Mouse (Mus musculus): Measurements from ENCODE around the gene Gm40193. TPM values are rescaled to one million over a fixed set of nuclear protein-coding genes. Genes with fewer than 3 reads are reported as not detected.

The Gm40193 gene
- polyA plus RNA-seq, 1 experiment from 2014 or later, result not detected

DNA sequence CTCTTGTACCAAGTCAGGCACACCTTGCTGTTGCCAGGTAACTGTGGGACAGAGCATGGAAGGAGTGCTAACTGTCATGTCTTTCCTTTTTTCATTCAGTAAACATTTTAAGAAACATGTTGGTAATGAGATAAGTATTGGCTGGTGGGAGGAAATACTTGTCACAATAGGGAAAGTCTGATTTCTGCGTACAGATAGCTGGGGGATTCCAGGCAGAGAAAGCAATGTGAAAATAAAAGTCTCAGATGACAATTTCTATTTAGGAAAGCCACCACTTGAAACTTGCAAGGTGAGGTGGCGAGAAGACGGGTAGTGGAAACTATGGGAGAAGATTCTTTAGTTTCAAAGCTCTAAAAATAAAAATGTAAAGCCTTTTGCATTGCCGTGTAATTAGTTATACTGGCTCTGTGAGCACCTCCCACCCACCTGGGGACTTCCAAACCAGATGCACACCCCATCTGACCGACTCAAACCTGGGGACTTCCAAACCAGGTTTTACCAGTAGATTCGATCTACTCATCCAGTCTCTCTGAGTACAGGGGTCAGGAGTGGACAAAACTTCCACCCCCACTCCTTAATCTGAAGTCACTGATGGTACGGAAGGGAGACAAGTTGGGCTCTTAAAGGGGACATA, 19.9 kb downstream of the Gm40193 start:
- no peaks in the 10 kb centered on the region for H3K36me3 ChIP-seq
- H3K27ac ChIP-seq, result no peak overlapping the region
- no peaks in the 10 kb centered on the region for H3K9me3 ChIP-seq
- no peak for DNase-seq (ENCODE audit: low spot score)
- WGBS, result 78% methylated on average over 7 of the region's 7 CpGs
- H3K4me3 ChIP-seq, result no peak overlapping the region
- peaks cover 24% of the 10 kb centered on the region; the same call in 1 of the 2 replicates for H3K27me3 ChIP-seq (ENCODE audit: insufficient read depth, poor library complexity, severe bottlenecking)
- H3K4me1 ChIP-seq (replicated peaks), result peaks cover 26% of the 10 kb centered on the region

DNA sequence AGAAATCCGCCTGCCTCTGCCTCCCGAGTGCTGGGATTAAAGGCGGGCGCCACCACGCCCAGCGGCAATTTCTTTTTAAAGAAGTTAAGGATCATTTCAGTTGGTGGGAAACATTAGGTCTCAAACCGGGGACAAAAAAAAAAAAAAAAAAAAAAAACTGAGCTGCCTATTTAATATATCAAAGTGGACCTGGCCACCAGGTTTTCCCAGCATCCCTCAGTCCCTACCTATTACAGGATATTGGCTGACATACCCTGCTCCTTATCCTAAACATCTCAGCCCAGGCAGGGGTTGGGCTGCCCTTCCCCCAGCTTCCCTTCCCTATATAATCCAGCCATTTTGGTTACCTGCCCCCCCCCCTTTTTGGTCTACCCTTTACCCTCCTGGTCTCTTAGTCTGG, 20.9 kb downstream of the Gm40193 start:
- H3K27me3 ChIP-seq (ENCODE audit: insufficient read depth, poor library complexity, severe bottlenecking), result peaks cover 24% of the 10 kb centered on the region; the same call in 1 of the 2 replicates
- H3K4me3 ChIP-seq, result no peak overlapping the region
- peaks cover 26% of the 10 kb centered on the region for H3K4me1 ChIP-seq (replicated peaks)
- H3K27ac ChIP-seq, result no peak overlapping the region
- DNase-seq (ENCODE audit: low spot score), result no peak
- WGBS, result 85% methylated on average over 7 of the region's 7 CpGs
- no peaks in the 10 kb centered on the region for H3K9me3 ChIP-seq
- H3K36me3 ChIP-seq, result no peaks in the 10 kb centered on the region

DNA sequence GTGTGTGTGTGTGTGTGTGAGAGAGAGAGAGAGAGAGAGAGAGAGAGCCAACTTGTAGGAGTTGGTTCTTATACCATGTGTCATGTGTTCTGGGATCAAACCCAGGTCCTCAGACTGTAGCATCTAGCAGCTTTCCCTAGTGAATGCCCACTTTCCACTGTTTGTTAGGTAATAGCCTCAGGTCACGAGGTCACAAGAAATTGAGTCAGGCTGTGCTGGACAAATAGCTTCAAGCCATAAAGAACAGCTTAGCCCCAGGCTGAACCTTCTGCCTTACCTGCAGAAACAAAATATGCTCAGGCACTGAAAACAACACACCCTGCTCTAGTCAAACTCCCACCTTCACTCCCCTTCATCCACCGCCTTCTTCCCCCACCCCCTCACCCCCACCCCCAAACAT, 21.5 kb downstream of the Gm40193 start:
- H3K4me3 ChIP-seq, result no peak overlapping the region
- H3K27me3 ChIP-seq (ENCODE audit: insufficient read depth, poor library complexity, severe bottlenecking), result peaks cover 24% of the 10 kb centered on the region; the same call in 1 of the 2 replicates
- WGBS, result 74% methylated on average over 2 of the region's 2 CpGs
- no peak for DNase-seq (ENCODE audit: low spot score)
- peaks cover 26% of the 10 kb centered on the region for H3K4me1 ChIP-seq (replicated peaks)
- H3K9me3 ChIP-seq, result no peaks in the 10 kb centered on the region
- H3K36me3 ChIP-seq, result no peaks in the 10 kb centered on the region
- H3K27ac ChIP-seq, result no peak overlapping the region

DNA sequence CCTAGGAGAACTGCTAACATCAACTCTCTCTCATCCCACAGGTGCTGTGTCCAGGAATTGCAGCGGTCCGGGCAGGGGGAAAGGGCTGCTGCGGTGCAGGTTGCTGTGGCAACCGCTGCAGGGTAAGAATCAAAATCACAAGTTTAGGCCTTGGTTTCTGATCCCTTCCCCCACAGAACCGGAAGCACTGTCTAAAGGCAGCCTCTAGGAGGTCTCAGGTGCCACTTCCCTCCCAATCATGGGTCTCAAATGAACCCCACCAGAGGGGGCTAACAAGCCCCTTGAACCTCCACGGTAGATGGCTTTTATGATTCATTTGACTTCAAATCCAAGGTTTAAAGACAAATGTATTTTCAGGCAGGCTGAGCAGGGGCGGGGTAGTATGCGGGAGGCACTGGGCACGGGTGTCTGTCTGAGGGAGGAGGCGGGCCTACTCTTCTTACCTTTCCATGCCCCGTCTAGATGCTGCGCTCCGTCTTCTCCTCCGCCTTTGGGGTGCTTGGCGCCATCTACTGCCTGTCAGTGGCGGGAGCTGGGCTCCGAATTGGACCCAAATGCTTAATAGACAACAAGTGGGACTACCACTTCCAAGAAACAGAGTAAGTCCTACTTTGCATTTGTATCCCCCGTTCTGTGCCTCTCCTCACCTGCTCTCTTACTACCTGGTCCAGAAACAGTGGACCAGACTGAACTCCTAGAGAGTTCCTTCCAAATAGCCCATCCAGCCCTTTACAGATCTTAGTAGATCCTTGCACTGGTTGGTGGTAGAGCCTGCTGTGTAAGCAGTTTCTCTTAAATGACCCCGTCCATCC, 22.8 kb downstream of the Gm40193 start:
- no peak overlapping the region for H3K27ac ChIP-seq
- peaks cover 26% of the 10 kb centered on the region for H3K4me1 ChIP-seq (replicated peaks)
- no peaks in the 10 kb centered on the region for H3K36me3 ChIP-seq
- H3K9me3 ChIP-seq, result no peaks in the 10 kb centered on the region
- peaks cover 32% of the 10 kb centered on the region for H3K27me3 ChIP-seq (ENCODE audit: insufficient read depth, poor library complexity, severe bottlenecking)
- peak overlapping the region; percentile 28 for H3K4me3 ChIP-seq
- 9% methylated on average over 19 of the region's 19 CpGs for WGBS
- peak; percentile 55 for DNase-seq (ENCODE audit: low spot score)

DNA sequence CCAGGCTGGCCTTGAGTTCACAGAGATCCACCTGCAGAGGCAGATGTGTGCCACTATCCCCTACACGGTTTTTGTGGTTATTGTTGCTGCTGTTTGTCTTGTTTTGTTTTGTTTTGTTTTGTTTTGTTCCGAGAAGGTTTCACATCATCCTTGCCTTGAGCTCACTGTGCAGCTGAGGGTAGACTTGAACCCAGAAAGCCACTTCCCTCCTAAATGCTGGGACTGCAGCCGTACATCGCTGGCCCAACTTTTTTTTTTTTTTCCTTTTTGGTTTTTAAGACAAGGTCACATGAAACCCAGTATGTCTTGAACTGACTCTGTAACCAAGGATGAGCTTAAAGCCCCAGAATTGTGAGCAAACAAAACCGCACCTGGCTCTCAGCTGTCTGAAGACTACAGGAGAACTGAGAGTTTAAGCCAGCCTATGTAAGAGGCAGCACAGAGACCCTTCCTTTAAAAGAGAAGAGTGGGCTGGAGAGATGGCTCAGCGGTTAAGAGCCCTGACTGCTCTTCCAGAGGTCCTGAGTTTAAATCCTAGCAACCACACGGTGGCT, 25.7 kb downstream of the Gm40193 start:
- H3K27me3 ChIP-seq (ENCODE audit: insufficient read depth, poor library complexity, severe bottlenecking), result peaks cover 30% of the 10 kb centered on the region
- no peaks in the 10 kb centered on the region for H3K36me3 ChIP-seq
- DNase-seq (ENCODE audit: low spot score), result no peak
- no peak overlapping the region for H3K4me3 ChIP-seq
- no peak overlapping the region for H3K27ac ChIP-seq
- H3K9me3 ChIP-seq, result no peaks in the 10 kb centered on the region
- WGBS, result 74% methylated on average over 7 of the region's 7 CpGs
- H3K4me1 ChIP-seq (replicated peaks), result peaks cover 14% of the 10 kb centered on the region

DNA sequence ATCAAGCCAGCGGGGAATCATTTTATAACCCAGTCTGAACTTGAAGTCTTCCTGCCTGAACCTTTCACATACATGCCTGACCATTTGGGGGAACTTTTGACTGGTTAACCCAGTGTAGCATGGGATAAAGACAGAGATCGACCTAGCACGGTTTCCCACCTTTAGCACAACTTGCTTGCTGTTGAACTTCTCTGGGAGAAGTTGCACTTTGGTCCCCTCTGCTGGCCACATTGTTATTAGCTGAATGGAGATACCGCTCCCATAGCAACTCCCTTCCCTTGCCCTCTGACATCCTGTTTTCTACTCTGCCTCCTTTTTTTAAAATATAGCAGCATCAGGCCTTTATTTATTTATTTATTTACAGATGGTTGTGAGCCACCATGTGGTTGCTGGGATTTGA, 26.4 kb downstream of the Gm40193 start:
- H3K27me3 ChIP-seq (ENCODE audit: insufficient read depth, poor library complexity, severe bottlenecking), result peaks cover 30% of the 10 kb centered on the region
- WGBS, result 28% methylated on average over 4 of the region's 4 CpGs
- H3K4me3 ChIP-seq, result no peak overlapping the region
- peaks cover 14% of the 10 kb centered on the region for H3K4me1 ChIP-seq (replicated peaks)
- H3K36me3 ChIP-seq, result no peaks in the 10 kb centered on the region
- H3K27ac ChIP-seq, result no peak overlapping the region
- DNase-seq (ENCODE audit: low spot score), result peak; percentile 55
- H3K9me3 ChIP-seq, result no peaks in the 10 kb centered on the region

DNA sequence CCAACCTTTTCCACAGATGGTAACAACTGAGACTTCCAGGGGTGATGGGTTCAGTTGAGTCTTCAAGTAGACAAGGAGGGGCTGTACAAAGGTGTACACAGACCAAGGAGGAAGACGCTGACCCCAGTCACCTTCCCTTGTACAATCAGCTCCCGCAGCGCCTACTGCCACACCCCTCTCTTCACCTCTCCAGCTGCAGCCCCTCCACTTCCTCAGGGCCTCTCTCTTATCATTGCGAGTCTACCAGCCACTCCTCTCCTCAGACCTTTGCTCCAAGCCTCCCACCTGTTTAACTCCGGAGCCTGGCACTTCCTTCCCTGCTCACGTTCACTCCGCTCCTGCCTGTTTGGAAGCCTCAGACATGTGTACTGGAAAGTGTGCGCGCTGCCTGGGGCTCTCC, 27.8 kb downstream of the Gm40193 start, which contains the start of gene Tm4sf5:
Tm4sf5 (plus strand) TSS at position 275 of the 400 bp plus-strand sequence.
- Histone ChIP-seq H3K9me3 (no peaks in the 10 kb centered on the region), H3K27ac (no peak within 1 kb of the TSS), H3K4me1 (replicated peaks) (peaks cover 6% of the 10 kb centered on the region), H3K4me3 (no peak within 1 kb of the TSS), H3K27me3 (ENCODE audit: insufficient read depth, poor library complexity, severe bottlenecking) (peaks cover 25% of the 10 kb centered on the region), H3K36me3 (no peaks in the 10 kb centered on the region)
- 73% methylated on average over 9 of the region's 9 CpGs for WGBS
- DNase-seq (ENCODE audit: low spot score), result no peak

DNA sequence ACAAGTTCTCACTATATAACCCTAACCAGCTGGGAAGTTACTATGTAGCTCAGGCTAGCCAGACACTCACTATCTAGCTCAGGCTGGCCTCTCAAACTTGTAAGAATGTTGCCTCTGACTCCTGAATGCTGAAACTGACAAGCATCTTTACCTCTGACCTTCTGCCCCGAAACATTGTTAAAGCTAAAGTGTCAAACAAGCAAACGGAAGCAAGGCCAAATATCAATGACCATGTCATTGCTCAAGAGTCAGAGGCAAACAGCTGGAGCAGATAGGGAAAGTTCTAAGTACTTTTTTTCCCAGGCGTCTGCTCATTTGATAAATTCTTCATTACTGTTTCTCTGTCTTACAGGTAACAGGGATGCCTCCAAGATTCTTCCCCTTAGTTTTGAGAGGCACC, 30.7 kb downstream of the Gm40193 start:
- H3K27ac ChIP-seq, result no peak overlapping the region
- H3K4me3 ChIP-seq, result no peak overlapping the region
- no peaks in the 10 kb centered on the region for H3K36me3 ChIP-seq
- no peaks in the 10 kb centered on the region for H3K9me3 ChIP-seq
- H3K4me1 ChIP-seq (replicated peaks), result no peaks in the 10 kb centered on the region
- WGBS, result 79% methylated on average over 3 of the region's 3 CpGs
- peaks cover 8% of the 10 kb centered on the region; the same call in 1 of the 2 replicates for H3K27me3 ChIP-seq (ENCODE audit: insufficient read depth, poor library complexity, severe bottlenecking)
- no peak for DNase-seq (ENCODE audit: low spot score)

DNA sequence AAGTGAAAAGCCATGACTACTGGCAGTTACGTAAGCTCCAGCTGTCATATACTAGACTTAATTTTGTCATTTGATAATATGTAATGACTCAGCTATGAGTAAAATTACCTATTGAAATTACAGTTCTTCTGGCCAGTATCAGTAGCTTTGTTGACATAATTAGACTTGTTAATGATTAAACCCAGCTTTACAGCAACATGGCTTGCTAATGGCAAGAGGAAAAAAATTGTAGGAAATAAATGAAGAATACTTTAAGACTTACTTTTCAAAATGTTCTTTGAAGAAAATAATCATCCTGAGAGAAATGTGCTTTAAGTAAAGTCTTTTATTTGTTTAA, 32.3 kb downstream of the Gm40193 start:
- H3K4me3 ChIP-seq, result no peak overlapping the region
- no peaks in the 10 kb centered on the region for H3K36me3 ChIP-seq
- WGBS, result 91% methylated on average over 1 of the region's 1 CpGs
- no peaks in the 10 kb centered on the region for H3K9me3 ChIP-seq
- no peak overlapping the region for H3K27ac ChIP-seq
- peaks cover 6% of the 10 kb centered on the region; the same call in 1 of the 2 replicates for H3K27me3 ChIP-seq (ENCODE audit: insufficient read depth, poor library complexity, severe bottlenecking)
- H3K4me1 ChIP-seq (replicated peaks), result no peaks in the 10 kb centered on the region
- DNase-seq (ENCODE audit: low spot score), result no peak

DNA sequence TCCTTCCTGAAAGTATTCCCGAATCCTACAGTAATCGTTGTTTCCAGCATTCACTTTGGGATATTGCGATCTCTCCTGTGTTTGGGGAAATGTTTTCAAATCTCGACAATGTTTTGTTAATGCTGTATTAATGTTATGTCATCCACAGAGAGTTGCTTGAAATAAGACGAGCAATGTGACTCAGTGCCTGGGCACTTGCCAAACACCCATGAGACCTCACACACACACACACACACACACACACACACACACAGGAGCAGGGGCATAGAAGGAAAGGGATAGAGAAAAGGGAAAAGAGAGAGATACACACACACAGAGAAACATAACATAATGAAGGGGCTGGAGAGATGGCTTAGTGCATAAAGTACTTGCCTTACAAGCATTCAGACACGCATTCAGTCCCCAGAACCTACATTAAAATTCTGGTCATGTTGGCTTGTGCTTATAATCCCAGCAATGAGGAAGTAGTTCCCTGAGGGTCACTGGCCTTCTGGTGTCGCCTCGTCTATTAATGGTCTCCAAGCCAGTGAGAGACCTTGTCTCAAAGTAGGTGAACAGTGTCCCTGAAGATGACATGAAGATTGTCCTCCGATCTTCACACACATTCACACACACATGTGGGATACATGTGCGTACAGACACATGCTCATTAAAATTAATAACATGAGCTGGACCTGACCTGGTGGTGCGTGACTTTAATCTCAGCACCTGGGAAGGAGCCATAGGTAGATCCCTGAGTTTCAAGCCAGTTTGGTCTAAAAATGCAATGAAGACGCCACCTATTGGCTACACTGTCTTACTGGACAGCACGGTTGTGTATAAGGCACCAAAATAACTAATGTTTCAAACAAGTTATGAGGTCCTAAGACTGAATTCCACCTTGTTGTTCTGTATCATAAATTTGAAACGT, 32.9 kb downstream of the Gm40193 start:
- no peaks in the 10 kb centered on the region for H3K36me3 ChIP-seq
- H3K27me3 ChIP-seq (ENCODE audit: insufficient read depth, poor library complexity, severe bottlenecking), result no peaks in the 10 kb centered on the region
- DNase-seq (ENCODE audit: low spot score), result no peak
- H3K4me3 ChIP-seq, result no peak overlapping the region
- H3K4me1 ChIP-seq (replicated peaks), result no peaks in the 10 kb centered on the region
- no peak overlapping the region for H3K27ac ChIP-seq
- no peaks in the 10 kb centered on the region for H3K9me3 ChIP-seq
- 77% methylated on average over 14 of the region's 14 CpGs for WGBS

DNA sequence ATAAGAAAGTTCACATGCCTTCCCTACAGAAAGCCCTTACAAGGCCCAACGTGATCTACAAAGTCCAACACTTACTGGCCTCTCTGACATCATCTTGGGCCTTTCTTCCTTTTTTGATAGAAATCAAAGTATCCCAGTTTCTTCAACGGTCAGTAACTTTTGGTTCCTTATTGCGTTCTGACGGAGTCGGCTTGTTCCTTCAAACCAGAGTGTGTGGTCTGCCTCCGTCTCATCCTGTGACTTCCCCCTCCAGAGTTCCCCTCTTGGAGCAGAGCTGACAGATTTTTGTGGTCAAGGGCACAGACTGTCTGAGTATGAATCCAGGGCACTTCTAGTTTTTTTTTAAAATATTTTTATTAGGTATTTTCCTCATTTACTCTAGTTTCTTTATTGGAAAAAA, 43.1 kb downstream of the Gm40193 start:
- Histone ChIP-seq H3K9me3 (no peaks in the 10 kb centered on the region), H3K4me1 (replicated peaks) (no peaks in the 10 kb centered on the region), H3K4me3 (no peak overlapping the region), H3K36me3 (no peaks in the 10 kb centered on the region), H3K27ac (no peak overlapping the region), H3K27me3 (ENCODE audit: insufficient read depth, poor library complexity, severe bottlenecking) (no peaks in the 10 kb centered on the region)
- 88% methylated on average over 6 of the region's 6 CpGs for WGBS
- no peak for DNase-seq (ENCODE audit: low spot score)

DNA sequence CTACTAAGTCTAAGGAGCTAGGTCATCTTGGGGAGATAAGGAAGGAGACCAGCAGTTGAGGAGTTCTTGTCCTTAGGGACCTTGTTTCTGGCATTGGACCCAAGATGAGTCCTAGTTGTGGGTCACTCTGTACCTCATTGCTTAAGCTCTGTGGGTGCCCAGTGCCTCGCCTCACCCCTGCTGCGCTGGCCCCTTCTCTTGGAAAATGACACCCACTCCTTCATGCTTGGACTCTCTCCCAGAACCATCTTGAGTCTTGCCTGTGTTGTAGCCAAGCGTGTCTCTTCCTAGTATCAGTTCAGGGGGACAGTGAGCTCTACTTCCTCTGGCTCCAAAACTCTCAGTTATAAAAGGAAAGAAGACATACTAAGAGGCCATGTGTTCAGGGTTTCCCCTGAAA, 43.6 kb downstream of the Gm40193 start:
- no peaks in the 10 kb centered on the region for H3K36me3 ChIP-seq
- no peaks in the 10 kb centered on the region for H3K9me3 ChIP-seq
- no peaks in the 10 kb centered on the region for H3K27me3 ChIP-seq (ENCODE audit: insufficient read depth, poor library complexity, severe bottlenecking)
- H3K27ac ChIP-seq, result no peak overlapping the region
- no peaks in the 10 kb centered on the region for H3K4me1 ChIP-seq (replicated peaks)
- 91% methylated on average over 3 of the region's 3 CpGs for WGBS
- no peak overlapping the region for H3K4me3 ChIP-seq
- no peak for DNase-seq (ENCODE audit: low spot score)
